Mouse (Mus musculus): ENCODE data around the gene Poc5.

Gene Poc5

DNA sequence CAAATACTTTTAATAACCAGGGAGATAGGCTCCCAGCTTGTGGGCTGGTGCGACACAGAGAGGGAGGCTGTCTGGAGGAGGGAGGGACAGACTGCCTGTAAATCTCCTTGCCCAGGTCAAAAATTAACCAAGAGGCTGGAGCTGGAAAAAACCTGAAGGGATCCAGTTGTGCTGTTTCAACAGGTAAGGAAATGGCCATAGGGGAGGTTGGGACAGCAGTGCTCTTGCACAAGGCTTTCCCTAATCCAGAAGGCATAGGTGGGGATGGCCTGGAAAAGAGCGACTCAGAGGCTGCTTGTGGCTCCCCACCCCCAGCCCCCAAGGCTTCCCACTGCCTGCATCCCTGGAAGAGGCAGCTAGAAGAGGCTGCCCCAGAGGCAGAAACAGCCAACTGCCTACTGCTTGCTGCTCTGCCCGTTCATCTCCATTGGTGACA, 44.3 kb downstream of the Poc5 start:
- DNase-seq, result no peak

DNA sequence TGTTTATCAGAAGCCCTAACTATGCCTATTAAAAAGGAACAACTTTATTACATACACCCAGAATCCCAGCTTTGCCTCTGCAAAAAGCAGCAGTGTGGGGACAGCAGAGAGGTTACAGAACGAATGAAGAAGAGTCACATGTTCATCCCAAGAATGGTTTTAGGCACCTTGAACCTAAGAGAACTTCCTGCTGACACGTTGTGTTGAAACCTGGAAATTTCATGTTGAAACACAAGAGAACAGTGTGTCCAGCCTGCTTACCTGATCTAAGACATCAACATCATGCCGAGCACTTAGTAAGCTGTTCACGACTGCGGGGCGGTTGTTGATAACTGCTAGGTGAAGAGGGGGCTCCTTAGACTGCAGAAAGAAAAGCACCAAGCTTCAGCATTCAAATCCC, 44.9 kb downstream of the Poc5 start:
- DNase-seq, result no peak

GRCm38 (mm10) chr13:96433648-96434190, 45.6 kb downstream of the Poc5 start:
- no peak for DNase-seq

DNA sequence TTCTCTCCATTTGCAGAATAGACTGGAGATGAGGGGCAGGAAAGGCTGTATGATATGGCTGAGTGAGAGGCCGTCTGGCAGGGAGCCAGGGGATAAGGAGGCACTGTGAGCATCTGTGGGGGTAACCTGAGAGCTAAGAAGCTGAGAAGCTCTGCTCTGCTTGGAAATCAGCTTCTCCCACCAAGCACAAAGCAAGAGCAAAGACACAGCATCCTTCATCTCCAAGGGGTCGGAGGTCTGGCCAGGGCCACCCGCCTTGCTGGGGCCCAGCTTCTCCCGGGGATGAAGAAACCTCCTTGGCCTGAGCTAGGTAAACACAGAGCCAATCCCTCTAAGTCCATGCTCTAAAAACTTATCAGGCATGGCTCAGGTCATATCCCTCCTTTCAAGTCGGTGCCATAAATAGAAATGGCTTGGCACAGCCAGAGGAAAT, 46.8 kb downstream of the Poc5 start:
- peak; percentile 38 for DNase-seq

DNA sequence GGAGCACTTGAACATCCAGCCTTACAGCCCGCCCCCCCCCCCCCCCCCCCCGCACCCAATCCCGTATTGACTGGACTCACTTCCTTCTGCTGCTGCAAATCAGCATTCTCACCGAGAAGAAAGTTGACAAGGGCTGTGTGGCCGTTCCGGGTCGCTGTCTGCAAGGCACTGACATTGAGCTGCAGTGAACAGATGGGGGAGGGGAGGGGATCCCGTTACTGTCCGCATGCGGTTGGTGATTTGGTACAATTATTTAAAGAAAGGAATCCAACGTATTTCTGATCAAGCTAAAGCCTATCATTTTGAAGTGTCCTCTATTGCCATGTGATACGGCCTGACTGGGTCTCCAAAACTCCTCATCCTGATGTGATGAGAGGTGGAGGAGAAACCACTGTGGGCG, 47.7 kb downstream of the Poc5 start:
- DNase-seq, result peak; percentile 55

DNA sequence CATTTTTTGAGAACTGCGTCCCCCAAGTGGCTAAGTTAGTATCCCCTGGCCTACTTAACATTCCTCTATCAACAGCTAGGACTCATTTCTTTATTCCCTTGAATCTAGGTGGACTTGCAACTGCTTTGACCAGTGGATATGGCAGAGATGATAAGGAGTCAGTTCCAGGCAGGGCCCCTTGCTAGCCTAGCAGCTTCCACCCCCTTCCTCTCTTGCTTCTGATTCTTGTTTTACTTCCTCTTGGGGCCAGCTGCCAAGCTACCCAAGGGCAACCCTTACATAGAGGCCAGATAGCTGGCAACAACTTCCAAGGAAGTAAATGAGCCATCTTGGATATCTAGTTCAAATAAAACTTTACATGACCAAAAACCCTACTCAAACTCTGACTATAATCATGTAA, 48.8 kb downstream of the Poc5 start:
- no peak for DNase-seq

GRCm38 (mm10) chr13:96440436-96440835, 52.3 kb downstream of the Poc5 start:
- DNase-seq, result no peak

DNA sequence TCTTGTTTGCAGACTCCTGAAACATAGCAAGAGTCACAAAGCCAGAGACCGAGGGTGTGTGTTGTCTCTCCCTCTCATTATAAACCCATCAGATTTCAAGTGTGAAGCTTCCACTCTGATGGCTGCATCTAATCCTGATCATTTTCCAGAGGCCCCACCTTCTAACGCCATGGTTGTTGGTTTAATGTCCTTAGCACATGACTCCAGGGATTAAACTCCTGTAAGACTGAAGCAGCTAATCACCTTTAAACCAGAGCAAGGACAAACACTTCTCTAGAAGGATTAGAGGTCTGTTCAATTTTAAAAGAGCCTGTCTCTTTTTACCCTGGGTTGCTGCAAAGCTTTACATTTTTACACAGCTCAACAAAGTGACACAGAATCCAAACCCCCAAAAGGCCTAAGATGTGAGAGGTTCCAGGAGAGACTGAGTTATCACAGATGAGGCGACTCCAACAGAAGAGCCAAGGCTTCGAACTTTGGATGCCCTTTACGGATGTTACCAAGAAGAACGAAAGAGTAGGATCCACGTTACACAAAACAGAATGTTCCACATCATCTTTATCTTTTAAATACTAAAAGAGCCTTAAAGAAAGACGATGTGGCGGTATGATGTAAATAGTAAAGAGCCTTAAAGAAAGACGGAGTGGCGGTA, 62.2 kb downstream of the Poc5 start:
- peak; percentile 64 for DNase-seq

- no peak for DNase-seq
Measured at GRCm38 (mm10) chr13:96450869-96451268, 62.8 kb downstream of the Poc5 start.

GRCm38 (mm10) chr13:96451386-96452140, 63.5 kb downstream of the Poc5 start:
- no peak for DNase-seq

DNA sequence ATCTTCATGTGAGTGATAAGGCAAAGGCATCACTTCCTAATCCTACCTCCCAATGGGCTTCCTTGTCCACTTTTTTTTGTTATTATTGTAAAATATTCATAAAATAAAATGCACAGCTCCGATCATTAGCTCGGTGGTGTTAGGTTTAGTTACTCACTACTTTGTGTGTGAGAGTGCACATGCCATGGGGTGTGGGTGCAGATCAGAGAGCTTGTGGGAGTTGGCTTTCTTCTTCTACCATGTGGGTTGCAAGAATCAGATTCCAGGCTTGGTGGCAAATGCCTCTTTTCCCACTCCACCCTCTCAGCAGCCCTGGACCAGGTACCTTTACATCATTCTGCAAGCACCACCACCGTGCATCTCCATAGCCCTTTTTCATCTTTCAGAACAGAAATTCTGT, 64.5 kb downstream of the Poc5 start:
- DNase-seq, result no peak

DNA sequence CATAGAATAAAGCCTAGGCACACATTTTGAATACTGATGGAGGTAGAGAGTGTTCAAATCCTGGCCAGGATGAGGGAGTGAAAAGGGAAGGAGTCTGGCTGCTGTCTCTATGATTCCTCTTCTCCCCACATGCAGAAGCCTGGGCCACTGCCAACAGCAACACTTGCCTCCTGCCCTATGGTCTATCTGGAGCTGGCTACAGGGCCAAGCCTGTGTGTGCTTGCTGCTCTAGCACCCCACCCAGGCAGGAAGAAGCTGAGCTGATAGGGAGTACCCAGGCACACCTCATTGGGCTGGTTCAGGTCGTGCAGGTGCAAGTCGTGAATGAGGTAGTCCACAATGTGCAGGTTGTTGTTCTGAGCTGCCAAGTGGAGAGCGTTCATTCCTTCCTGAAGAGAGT, 66.2 kb downstream of the Poc5 start:
- no peak for DNase-seq

- DNase-seq, result no peak
Measured at GRCm38 (mm10) chr13:96457566-96457965, 69.5 kb downstream of the Poc5 start.

- no peak for DNase-seq
Measured at GRCm38 (mm10) chr13:96458018-96458417, 69.9 kb downstream of the Poc5 start.

- no peak for DNase-seq
Measured at GRCm38 (mm10) chr13:96458606-96459005, 70.5 kb downstream of the Poc5 start.

GRCm38 (mm10) chr13:96462644-96463043, 74.5 kb downstream of the Poc5 start:
- no peak for DNase-seq

DNA sequence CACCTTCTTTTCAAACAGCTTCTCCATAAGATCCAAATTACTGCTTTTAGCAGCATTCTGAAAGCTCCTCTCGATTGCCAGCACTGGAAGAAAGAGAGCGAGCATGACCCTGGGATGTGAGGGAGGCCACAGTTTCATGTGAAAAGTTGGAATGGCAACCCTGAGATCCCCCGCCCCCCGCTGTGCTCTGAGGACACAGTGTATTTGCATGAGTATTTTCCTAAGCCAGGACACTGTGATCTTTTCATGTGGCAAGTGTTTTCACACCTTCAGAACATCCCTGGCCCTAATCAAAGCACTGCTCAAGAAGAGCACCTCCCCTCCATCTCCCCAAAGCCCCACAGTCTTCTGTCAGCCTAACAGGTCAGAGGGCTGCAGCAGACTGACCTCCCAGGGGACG, 77.2 kb downstream of the Poc5 start:
- no peak for DNase-seq

Measured in retina, postnatal 1 day (tissue).